Mouse (Mus musculus): ENCODE measurements around the gene Slc2a4.
"Not testable (repeated sequence)": the region's sequence is repeated elsewhere in the genome, so short reads cannot be mapped to it uniquely, and the experiment has no call there.

Gene Slc2a4

GRCm38 (mm10) chr11:69974907-69975306, 26.9 kb upstream of the Slc2a4 start:
- no peak for DNase-seq (ENCODE audit: low read depth in 2 of 2, low spot score in 2 of 2)

- no peak for DNase-seq (ENCODE audit: low read depth in 2 of 2, low spot score in 2 of 2)
These were observed 22.8 kb upstream of the Slc2a4 start for GRCm38 (mm10) chr11:69970775-69971174.

- DNase-seq (ENCODE audit: low read depth in 2 of 2, low spot score in 2 of 2): no peak
These were observed 22.2 kb upstream of the Slc2a4 start for GRCm38 (mm10) chr11:69970222-69970621.

- DNase-seq (ENCODE audit: low read depth in 2 of 2, low spot score in 2 of 2): no peak
These were observed 20.8 kb upstream of the Slc2a4 start for GRCm38 (mm10) chr11:69968793-69969192.

- DNase-seq (ENCODE audit: low read depth in 2 of 2, low spot score in 2 of 2): no peak
These were observed 19.0 kb upstream of the Slc2a4 start for GRCm38 (mm10) chr11:69966860-69967517.

GRCm38 (mm10) chr11:69966006-69966859, 18.2 kb upstream of the Slc2a4 start:
- DNase-seq (ENCODE audit: low read depth in 2 of 2, low spot score in 2 of 2): no peak

- DNase-seq (ENCODE audit: low read depth in 2 of 2, low spot score in 2 of 2): no peak
These were observed 17.4 kb upstream of the Slc2a4 start for GRCm38 (mm10) chr11:69965271-69966005.

GRCm38 (mm10) chr11:69964650-69965270, 16.8 kb upstream of the Slc2a4 start, which contains the start of gene Cldn7:
Gene Cldn7 (plus strand): TSS chr11:69964779.
- DNase-seq (ENCODE audit: low read depth in 2 of 2, low spot score in 2 of 2): no peak

GRCm38 (mm10) chr11:69961841-69962240, 13.9 kb upstream of the Slc2a4 start:
- no peak for DNase-seq (ENCODE audit: low read depth in 2 of 2, low spot score in 2 of 2)

GRCm38 (mm10) chr11:69960616-69961015, 12.6 kb upstream of the Slc2a4 start:
- DNase-seq (ENCODE audit: low read depth in 2 of 2, low spot score in 2 of 2): no peak

- DNase-seq (ENCODE audit: low read depth in 2 of 2, low spot score in 2 of 2): no peak
These were observed 8.2 kb upstream of the Slc2a4 start for GRCm38 (mm10) chr11:69956218-69956617.

GRCm38 (mm10) chr11:69955618-69956017, 7.6 kb upstream of the Slc2a4 start:
- DNase-seq (ENCODE audit: low read depth in 2 of 2, low spot score in 2 of 2): not testable (repeated sequence)

GRCm38 (mm10) chr11:69953267-69953915, 5.4 kb upstream of the Slc2a4 start:
- DNase-seq (ENCODE audit: low read depth in 2 of 2, low spot score in 2 of 2): no peak

- DNase-seq (ENCODE audit: low read depth in 2 of 2, low spot score in 2 of 2): no peak
These were observed 4.3 kb upstream of the Slc2a4 start for GRCm38 (mm10) chr11:69952274-69952673.

- DNase-seq (ENCODE audit: low read depth in 2 of 2, low spot score in 2 of 2): no peak
These were observed 2.9 kb upstream of the Slc2a4 start for GRCm38 (mm10) chr11:69950807-69951459.

- DNase-seq (ENCODE audit: low read depth in 2 of 2, low spot score in 2 of 2): peak; percentile 81 to 90
These were observed 769 bp upstream of the Slc2a4 start for GRCm38 (mm10) chr11:69948763-69949150.

GRCm38 (mm10) chr11:69947337-69948065, 487 bp downstream of the Slc2a4 start:
- DNase-seq (ENCODE audit: low read depth in 2 of 2, low spot score in 2 of 2): no peak

- DNase-seq (ENCODE audit: low read depth in 2 of 2, low spot score in 2 of 2): no peak
These were observed 1.7 kb downstream of the Slc2a4 start for GRCm38 (mm10) chr11:69945997-69946891.

GRCm38 (mm10) chr11:69945216-69945615, 2.8 kb downstream of the Slc2a4 start:
- no peak for DNase-seq (ENCODE audit: low read depth in 2 of 2, low spot score in 2 of 2)
